Mouse (Mus musculus): ENCODE measurements around the gene Gnpat. TPM values are rescaled to one million over a fixed set of nuclear protein-coding genes. Genes with fewer than 3 reads are reported as not detected.

Gnpat gene
- total RNA-seq, 2 experiments from 2014 or later = 98.0 to 105 TPM

DNA sequence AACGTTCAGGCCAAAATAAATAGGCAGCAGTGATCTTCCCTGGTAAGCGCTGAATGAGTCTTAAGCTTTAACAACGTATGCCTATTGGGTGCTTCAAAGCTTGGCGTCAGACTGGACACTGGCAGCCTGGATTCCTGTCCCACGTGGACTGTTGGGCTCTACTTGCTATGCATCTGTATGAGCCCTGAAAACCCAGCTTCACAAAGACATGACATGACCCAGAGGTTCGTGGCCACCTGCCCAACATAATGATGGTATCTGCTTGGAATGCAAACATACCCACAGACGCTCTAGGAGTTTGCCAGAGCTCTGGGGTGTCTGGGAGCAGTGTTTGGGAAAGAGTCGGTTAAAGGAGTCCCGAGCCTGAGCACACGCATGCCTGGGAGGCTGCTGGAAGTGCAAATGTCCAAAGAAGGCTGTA is 63.5 kb downstream of the Gnpat start:
- intact Hi-C loops (cut with DNase I; ENCODE audit: low total_unique reads) = no loop called here

DNA sequence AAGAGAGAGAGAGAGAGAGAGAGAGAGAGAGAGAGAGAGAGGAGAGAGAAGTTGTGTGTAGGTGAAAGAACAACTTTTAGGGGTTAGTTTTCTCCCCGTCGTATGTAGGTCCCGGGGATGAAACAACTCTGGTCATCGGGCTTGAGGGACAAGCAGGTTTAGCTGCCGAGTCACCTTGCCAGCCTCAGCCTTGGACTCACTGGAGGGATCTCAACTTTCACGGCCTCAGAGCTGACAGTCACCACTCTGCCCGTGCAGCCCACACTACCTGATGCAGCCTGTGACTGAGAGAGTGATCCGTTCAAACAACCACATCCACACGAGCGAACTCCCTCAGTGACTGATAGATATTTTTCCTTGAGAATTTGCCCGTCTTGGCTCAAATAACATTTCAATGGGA is 66.2 kb downstream of the Gnpat start:
- DNase-seq = peak; percentile 47
- intact Hi-C loops (cut with DNase I; ENCODE audit: low total_unique reads) = no loop called here

More for the DNA sequence above, 63.5 kb downstream of the Gnpat start:
- DNase-seq = peak; percentile 54

DNA sequence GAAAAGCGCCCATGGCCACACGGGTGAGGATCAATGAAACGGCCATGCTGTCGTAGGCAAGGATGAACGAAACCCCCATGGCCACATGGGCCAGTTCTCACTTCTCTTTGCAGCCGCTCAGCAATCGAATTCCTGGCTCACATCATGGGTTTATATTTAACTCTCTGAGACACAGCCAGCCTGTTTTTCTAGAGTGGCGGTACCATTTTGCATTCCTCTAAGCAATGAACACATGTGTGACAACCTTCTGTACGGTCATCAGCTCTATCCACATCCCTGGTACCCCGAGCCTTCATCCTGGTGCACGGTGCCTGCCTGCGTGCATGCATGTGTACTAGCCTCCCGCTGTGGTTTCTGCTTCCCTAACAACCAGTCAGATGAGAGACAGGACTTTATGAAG is 67.3 kb downstream of the Gnpat start:
- no peak for DNase-seq
- intact Hi-C loops (cut with DNase I; ENCODE audit: low total_unique reads) = no loop called here

DNA sequence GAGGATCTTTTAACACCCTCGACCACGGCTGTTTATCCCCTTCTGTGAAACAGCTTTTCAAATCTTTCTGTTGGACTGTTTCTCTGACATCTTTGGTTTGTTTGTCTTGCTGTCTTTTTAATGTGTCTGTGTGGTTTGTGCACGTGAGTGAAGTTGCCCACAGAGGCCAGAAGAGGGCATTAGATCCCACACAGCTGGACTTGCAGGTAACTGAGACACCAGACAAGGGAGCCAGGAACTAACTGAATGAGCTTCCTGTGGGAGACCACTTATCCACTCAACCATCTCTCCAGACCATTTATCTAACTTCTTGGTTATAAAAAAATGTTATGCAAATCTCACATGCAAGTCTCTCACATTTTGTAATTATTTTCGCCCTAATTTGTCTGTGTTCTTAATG is 67.8 kb downstream of the Gnpat start:
- DNase-seq = no peak
- intact Hi-C loops (cut with DNase I; ENCODE audit: low total_unique reads) = no loop called here

DNA sequence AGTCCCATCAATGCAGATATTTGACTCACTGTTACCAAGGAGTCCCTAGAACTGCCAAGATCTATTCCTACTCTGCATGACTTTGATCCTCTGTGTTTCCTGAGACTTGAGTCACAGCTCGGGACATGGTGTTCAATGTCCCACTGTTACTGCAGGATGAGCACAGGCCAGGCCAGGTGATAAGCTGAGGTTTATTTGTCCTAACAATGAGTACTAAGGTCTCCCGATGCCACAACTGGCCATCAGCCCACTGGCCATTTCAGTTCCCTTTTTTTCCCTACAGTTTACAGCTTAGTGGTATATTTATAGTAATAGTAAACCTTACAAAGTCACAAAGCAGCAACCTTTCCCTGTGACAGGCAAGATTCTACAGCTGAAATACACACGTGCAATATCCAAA is 69.6 kb downstream of the Gnpat start:
- intact Hi-C loops (cut with DNase I; ENCODE audit: low total_unique reads) = no loop called here

DNA sequence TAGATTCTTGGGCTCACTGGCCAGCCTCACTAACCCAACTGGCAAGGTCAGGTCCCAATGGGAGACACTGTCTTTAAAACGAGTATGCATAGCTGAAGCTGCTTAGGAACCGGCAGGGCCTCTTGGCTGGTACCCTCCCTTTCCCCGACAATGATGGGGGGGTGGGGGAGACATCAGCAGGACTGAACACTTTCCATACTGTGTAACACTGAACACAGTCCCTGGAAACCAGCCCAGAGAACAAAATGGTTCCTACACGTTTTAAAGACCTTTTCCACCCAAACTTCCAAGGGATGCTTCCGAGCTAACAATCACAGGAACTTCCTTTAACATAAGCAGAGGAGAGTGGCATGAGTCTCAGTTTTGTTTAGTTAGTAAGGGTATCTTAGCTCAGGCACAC is 72.3 kb downstream of the Gnpat start:
- DNase-seq = no peak
- intact Hi-C loops (cut with DNase I; ENCODE audit: low total_unique reads) = no loop called here

More for the DNA sequence above, 69.6 kb downstream of the Gnpat start:
- no peak for DNase-seq

DNA sequence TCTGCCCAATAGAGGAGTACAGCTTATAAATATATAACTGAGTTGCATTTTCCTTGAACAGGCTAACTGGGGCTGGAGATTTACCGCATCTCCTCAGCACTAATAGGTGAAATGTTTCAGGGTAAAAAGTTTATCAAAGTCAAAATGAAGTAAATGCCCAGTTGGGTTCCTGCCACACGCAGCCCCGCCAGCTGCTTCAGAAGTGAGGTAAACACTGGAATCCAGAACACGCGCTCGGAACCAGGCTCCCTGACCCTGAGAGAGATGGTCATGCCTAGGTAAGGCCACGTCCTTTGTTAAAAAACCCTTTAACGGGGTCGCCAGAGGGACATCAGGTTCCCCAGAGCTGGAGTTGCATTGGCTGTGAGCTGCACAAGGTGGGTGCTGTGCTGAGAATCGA is 73.9 kb downstream of the Gnpat start:
- intact Hi-C loops (cut with DNase I; ENCODE audit: low total_unique reads) = no loop called here

DNA sequence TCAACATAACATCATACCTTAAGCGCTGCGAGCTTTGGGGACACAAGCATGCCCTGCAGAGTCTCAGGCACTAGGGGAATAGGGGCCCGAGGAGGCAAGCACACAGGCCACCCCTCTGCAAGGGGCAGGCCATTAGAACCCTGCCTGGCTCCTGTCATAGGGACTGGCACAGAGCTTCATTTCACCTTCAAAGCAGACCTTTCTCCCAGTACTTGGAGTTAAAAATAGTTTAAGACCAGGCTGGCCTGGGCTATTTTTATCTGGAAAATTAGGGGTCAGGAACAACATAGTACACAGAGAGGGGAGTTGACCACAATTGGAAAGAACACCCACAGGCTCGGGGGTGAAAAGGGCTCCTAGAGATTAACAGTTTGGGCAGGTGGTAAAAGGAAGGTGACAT is 74.5 kb downstream of the Gnpat start:
- no peak for DNase-seq
- intact Hi-C loops (cut with DNase I; ENCODE audit: low total_unique reads) = no loop called here

More for the DNA sequence above, 73.9 kb downstream of the Gnpat start:
- no peak for DNase-seq

Other genes starting within 250 kb of the Gnpat start
- gene 2310022B05Rik, start 199.7 kb upstream of the Gnpat start, total RNA-seq (2021) = 10 to 100 TPM; 21.4 to 25.8 TPM
- gene Ttc13, start 141.1 kb upstream of the Gnpat start, total RNA-seq (2021) = 10 to 100 TPM; 16.9 to 22.3 TPM
- gene Arv1, start 140.9 kb upstream of the Gnpat start, total RNA-seq (2021) = 1 to 10 TPM; 2.8 to 3.3 TPM
- under 1 TPM; 0.66 to 1.00 TPM for gene Fam89a, start 111.2 kb upstream of the Gnpat start, total RNA-seq (2021)
- under 1 TPM; 0.07 to 0.18 TPM for gene Trim67, start 69.9 kb upstream of the Gnpat start, total RNA-seq (2021)
- 10 to 100 TPM; 25.1 to 30.6 TPM for gene 2810004N23Rik, start 87 bp downstream of the Gnpat start, total RNA-seq (2021)
- gene Exoc8, start 34.7 kb downstream of the Gnpat start, total RNA-seq (2021) = 1 to 10 TPM; 7.7 to 8.8 TPM
- gene Sprtn, start 34.9 kb downstream of the Gnpat start, total RNA-seq (2021) = 1 to 10 TPM; 6.6 to 8.8 TPM
- 10 to 100 TPM; 70.1 to 76.6 TPM for gene Egln1, start 86.3 kb downstream of the Gnpat start, total RNA-seq (2021)
- gene Tsnax, start 150.0 kb downstream of the Gnpat start, total RNA-seq (2021) = 10 to 100 TPM; 64.3 to 67.1 TPM
- 1 to 10 TPM; 1.8 to 2.1 TPM for gene Disc1, start 191.2 kb downstream of the Gnpat start, total RNA-seq (2021)

Measured in gastrocnemius, postnatal 14 days (tissue).